Mouse (Mus musculus): ENCODE measurements around the gene Pla2g2c. TPM values are rescaled to one million over a fixed set of nuclear protein-coding genes. Genes with fewer than 3 reads are reported as not detected.

The Pla2g2c gene
- polyA plus RNA-seq, 1 experiment from 2014 or later = 0.55 TPM

- DNase-seq (ENCODE audit: low spot score) (no peak), ATAC-seq (ENCODE audit: low FRiP score) (no peak)
- Histone ChIP-seq H3K9ac (no peak overlapping the region), H3K36me3 (replicated peaks; ENCODE audit: control insufficient read depth, insufficient read depth) (no peaks in the 10 kb centered on the region), H3K27ac (no peak overlapping the region), H3K9me3 (ENCODE audit: control insufficient read depth, low read length) (no peaks in the 10 kb centered on the region), H3K4me2 (replicated peaks) (no peak overlapping the region), H3K4me1 (replicated peaks; ENCODE audit: control insufficient read depth, insufficient read depth, low read length) (peaks cover 10% of the 10 kb centered on the region), H3K4me3 (replicated peaks; ENCODE audit: low read length) (no peak overlapping the region), H3K27me3 (ENCODE audit: control insufficient read depth, insufficient read depth, low read length) (no peaks in the 10 kb centered on the region)
- 85% methylated on average over 6 of the region's 6 CpGs for WGBS
Observed at GRCm38 (mm10) chr4:138782098-138782497, 57.5 kb downstream of the Pla2g2c start.

GRCm38 (mm10) chr4:138785721-138786120, 61.1 kb downstream of the Pla2g2c start:
- Histone ChIP-seq H3K4me1 (replicated peaks; ENCODE audit: control insufficient read depth, insufficient read depth, low read length) (no peaks in the 10 kb centered on the region), H3K9me3 (ENCODE audit: control insufficient read depth, low read length) (no peaks in the 10 kb centered on the region), H3K4me3 (replicated peaks; ENCODE audit: low read length) (no peak overlapping the region), H3K27me3 (ENCODE audit: control insufficient read depth, insufficient read depth, low read length) (no peaks in the 10 kb centered on the region), H3K27ac (no peak overlapping the region), H3K4me2 (replicated peaks) (no peak overlapping the region), H3K36me3 (replicated peaks; ENCODE audit: control insufficient read depth, insufficient read depth) (no peaks in the 10 kb centered on the region), H3K9ac (no peak overlapping the region)
- 62% methylated on average over 4 of the region's 4 CpGs for WGBS
- ATAC-seq (ENCODE audit: low FRiP score) = no peak
- DNase-seq (ENCODE audit: low spot score) = no peak

- H3K9ac ChIP-seq = no peak overlapping the region
- DNase-seq (ENCODE audit: low spot score) = no peak
- H3K9me3 ChIP-seq (ENCODE audit: control insufficient read depth, low read length) = no peaks in the 10 kb centered on the region
- WGBS = 73% methylated on average over 4 of the region's 4 CpGs
- no peak overlapping the region for H3K4me2 ChIP-seq (replicated peaks)
- H3K4me1 ChIP-seq (replicated peaks; ENCODE audit: control insufficient read depth, insufficient read depth, low read length) = no peaks in the 10 kb centered on the region
- no peaks in the 10 kb centered on the region for H3K27me3 ChIP-seq (ENCODE audit: control insufficient read depth, insufficient read depth, low read length)
- H3K27ac ChIP-seq = no peak overlapping the region
- ATAC-seq (ENCODE audit: low FRiP score) = no peak
- H3K4me3 ChIP-seq (replicated peaks; ENCODE audit: low read length) = no peak overlapping the region
- no peaks in the 10 kb centered on the region for H3K36me3 ChIP-seq (replicated peaks; ENCODE audit: control insufficient read depth, insufficient read depth)
Observed at GRCm38 (mm10) chr4:138786141-138786540, 61.5 kb downstream of the Pla2g2c start.

- no peak for ATAC-seq (ENCODE audit: low FRiP score)
- H3K4me1 ChIP-seq (replicated peaks; ENCODE audit: control insufficient read depth, insufficient read depth, low read length) = no peaks in the 10 kb centered on the region
- H3K27me3 ChIP-seq (ENCODE audit: control insufficient read depth, insufficient read depth, low read length) = no peaks in the 10 kb centered on the region
- H3K27ac ChIP-seq = no peak overlapping the region
- H3K4me2 ChIP-seq (replicated peaks) = no peak overlapping the region
- H3K9ac ChIP-seq = no peak overlapping the region
- H3K9me3 ChIP-seq (ENCODE audit: control insufficient read depth, low read length) = no peaks in the 10 kb centered on the region
- H3K36me3 ChIP-seq (replicated peaks; ENCODE audit: control insufficient read depth, insufficient read depth) = no peaks in the 10 kb centered on the region
- WGBS = 81% methylated on average over 4 of the region's 4 CpGs
- no peak for DNase-seq (ENCODE audit: low spot score)
- no peak overlapping the region for H3K4me3 ChIP-seq (replicated peaks; ENCODE audit: low read length)
Observed at GRCm38 (mm10) chr4:138788381-138788780, 63.8 kb downstream of the Pla2g2c start.

GRCm38 (mm10) chr4:138791452-138791851, 66.9 kb downstream of the Pla2g2c start:
- H3K4me1 ChIP-seq (replicated peaks; ENCODE audit: control insufficient read depth, insufficient read depth, low read length) = no peaks in the 10 kb centered on the region
- H3K4me2 ChIP-seq (replicated peaks) = no peak overlapping the region
- H3K27ac ChIP-seq = no peak overlapping the region
- H3K4me3 ChIP-seq (replicated peaks; ENCODE audit: low read length) = no peak overlapping the region
- DNase-seq (ENCODE audit: low spot score) (no peak), ATAC-seq (ENCODE audit: low FRiP score) (no peak)
- 78% methylated on average over 6 of the region's 6 CpGs for WGBS
- H3K9ac ChIP-seq = no peak overlapping the region
- no peaks in the 10 kb centered on the region for H3K27me3 ChIP-seq (ENCODE audit: control insufficient read depth, insufficient read depth, low read length)
- H3K36me3 ChIP-seq (replicated peaks; ENCODE audit: control insufficient read depth, insufficient read depth) = no peaks in the 10 kb centered on the region
- H3K9me3 ChIP-seq (ENCODE audit: control insufficient read depth, low read length) = no peaks in the 10 kb centered on the region

GRCm38 (mm10) chr4:138792599-138792998, 68.0 kb downstream of the Pla2g2c start:
- no peak overlapping the region for H3K4me3 ChIP-seq (replicated peaks; ENCODE audit: low read length)
- no peaks in the 10 kb centered on the region for H3K27me3 ChIP-seq (ENCODE audit: control insufficient read depth, insufficient read depth, low read length)
- no peak overlapping the region for H3K9ac ChIP-seq
- DNase-seq (ENCODE audit: low spot score) (no peak), ATAC-seq (ENCODE audit: low FRiP score) (no peak)
- no peak overlapping the region for H3K27ac ChIP-seq
- H3K4me1 ChIP-seq (replicated peaks; ENCODE audit: control insufficient read depth, insufficient read depth, low read length) = no peaks in the 10 kb centered on the region
- 73% methylated on average over 9 of the region's 9 CpGs for WGBS
- no peak overlapping the region for H3K4me2 ChIP-seq (replicated peaks)
- no peaks in the 10 kb centered on the region for H3K36me3 ChIP-seq (replicated peaks; ENCODE audit: control insufficient read depth, insufficient read depth)
- no peaks in the 10 kb centered on the region for H3K9me3 ChIP-seq (ENCODE audit: control insufficient read depth, low read length)

- DNase-seq (ENCODE audit: low spot score) = peak; percentile 48
- no peaks in the 10 kb centered on the region for H3K4me1 ChIP-seq (replicated peaks; ENCODE audit: control insufficient read depth, insufficient read depth, low read length)
- no peak overlapping the region for H3K4me2 ChIP-seq (replicated peaks)
- H3K27me3 ChIP-seq (ENCODE audit: control insufficient read depth, insufficient read depth, low read length) = no peaks in the 10 kb centered on the region
- no peak overlapping the region for H3K27ac ChIP-seq
- H3K4me3 ChIP-seq (replicated peaks; ENCODE audit: low read length) = no peak overlapping the region
- 80% methylated on average over 2 of the region's 2 CpGs for WGBS
- H3K9me3 ChIP-seq (ENCODE audit: control insufficient read depth, low read length) = no peaks in the 10 kb centered on the region
- H3K9ac ChIP-seq = no peak overlapping the region
- ATAC-seq (ENCODE audit: low FRiP score) = no peak
- no peaks in the 10 kb centered on the region for H3K36me3 ChIP-seq (replicated peaks; ENCODE audit: control insufficient read depth, insufficient read depth)
Observed at GRCm38 (mm10) chr4:138793276-138793675, 68.7 kb downstream of the Pla2g2c start.

GRCm38 (mm10) chr4:138794344-138794743, 69.8 kb downstream of the Pla2g2c start:
- H3K36me3 ChIP-seq (replicated peaks; ENCODE audit: control insufficient read depth, insufficient read depth) = no peaks in the 10 kb centered on the region
- no peak overlapping the region for H3K4me3 ChIP-seq (replicated peaks; ENCODE audit: low read length)
- H3K4me2 ChIP-seq (replicated peaks) = no peak overlapping the region
- WGBS = 89% methylated on average over 6 of the region's 6 CpGs
- H3K9ac ChIP-seq = no peak overlapping the region
- DNase-seq (ENCODE audit: low spot score) = no peak
- no peak for ATAC-seq (ENCODE audit: low FRiP score)
- H3K27me3 ChIP-seq (ENCODE audit: control insufficient read depth, insufficient read depth, low read length) = no peaks in the 10 kb centered on the region
- H3K9me3 ChIP-seq (ENCODE audit: control insufficient read depth, low read length) = no peaks in the 10 kb centered on the region
- no peaks in the 10 kb centered on the region for H3K4me1 ChIP-seq (replicated peaks; ENCODE audit: control insufficient read depth, insufficient read depth, low read length)
- H3K27ac ChIP-seq = no peak overlapping the region
